Mouse (Mus musculus): ENCODE results near the gene Haus7. TPM values are rescaled to one million over a fixed set of nuclear protein-coding genes. Genes with fewer than 3 reads are reported as not detected.

The Haus7 gene
- polyA plus RNA-seq, 1 experiment: 9.3 TPM

DNA sequence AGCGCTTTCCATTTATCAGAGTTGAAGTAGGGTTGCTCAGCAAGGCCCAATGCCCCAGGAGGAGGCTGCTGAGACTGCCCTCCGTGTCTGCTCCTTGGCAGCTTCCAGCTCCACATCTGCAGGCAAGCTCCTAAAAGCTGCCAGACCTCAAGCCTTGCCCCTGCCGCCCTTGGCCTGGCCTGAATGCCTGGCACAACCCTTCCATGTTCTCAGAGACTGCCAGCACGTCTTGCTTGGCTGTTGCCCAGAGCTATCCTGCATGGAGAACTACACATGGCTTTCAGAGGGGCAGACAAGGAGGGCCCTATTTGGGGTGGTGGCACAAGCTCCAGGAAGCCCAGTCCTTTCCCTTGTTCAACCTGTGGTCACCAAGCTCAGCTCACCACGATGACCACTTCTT, 28.1 kb upstream of the Haus7 start:
- 66% methylated on average over 5 of the region's 5 CpGs for WGBS
- no peak for TF ChIP-seq POLR2A (IDR thresholded peaks at IDR 0.05; ENCODE audit: low read depth, low read length)
- no peak for TF ChIP-seq CTCF (IDR thresholded peaks at IDR 0.05; ENCODE audit: extremely low read depth, insufficient read length, insufficient replicate concordance, low read depth, low read length)
- no peaks in the 10 kb centered on the region for H3K4me1 ChIP-seq (ENCODE audit: control insufficient read depth, insufficient read depth, insufficient read length, low read length)
- no peak overlapping the region for H3K27ac ChIP-seq (ENCODE audit: insufficient read depth, low read depth, low read length)
- no peaks in the 10 kb centered on the region for H3K36me3 ChIP-seq (ENCODE audit: control insufficient read depth, insufficient read depth, low read length)
- no peak overlapping the region for H3K4me3 ChIP-seq (ENCODE audit: low read depth, low read length)
- no peaks in the 10 kb centered on the region for H3K27me3 ChIP-seq (ENCODE audit: control insufficient read depth, insufficient read depth, low read length)

DNA sequence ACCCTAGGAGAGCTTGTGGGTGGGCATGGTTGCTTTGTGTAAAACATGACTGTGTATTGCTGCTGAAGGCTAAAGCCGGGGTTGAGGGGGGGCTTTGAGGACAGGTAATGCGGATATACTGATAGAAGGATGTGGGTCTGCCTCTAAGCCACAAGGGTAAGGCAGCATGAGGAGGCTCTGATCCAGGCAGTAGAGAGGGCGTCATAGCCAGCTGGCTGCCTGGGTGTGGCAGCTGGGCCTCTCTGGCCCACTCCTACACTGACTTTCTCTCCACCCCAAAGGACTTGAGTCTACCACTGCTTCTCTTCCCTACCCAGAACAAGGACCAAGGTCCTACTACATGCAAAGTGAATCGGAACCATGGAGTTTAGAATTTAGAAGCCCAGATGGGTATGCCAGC, 26.0 kb upstream of the Haus7 start:
- Histone ChIP-seq H3K27ac (ENCODE audit: insufficient read depth, low read depth, low read length) (no peak overlapping the region), H3K36me3 (ENCODE audit: control insufficient read depth, insufficient read depth, low read length) (no peaks in the 10 kb centered on the region), H3K4me3 (ENCODE audit: low read depth, low read length) (peak overlapping the region; percentile 30; the same call in 1 of the 2 replicates), H3K4me1 (ENCODE audit: control insufficient read depth, insufficient read depth, insufficient read length, low read length) (no peaks in the 10 kb centered on the region), H3K27me3 (ENCODE audit: control insufficient read depth, insufficient read depth, low read length) (no peaks in the 10 kb centered on the region)
- no peak for TF ChIP-seq POLR2A (IDR thresholded peaks at IDR 0.05; ENCODE audit: low read depth, low read length)
- no peak for TF ChIP-seq CTCF (IDR thresholded peaks at IDR 0.05; ENCODE audit: extremely low read depth, insufficient read length, insufficient replicate concordance, low read depth, low read length)
- WGBS: 73% methylated on average over 4 of the region's 4 CpGs

DNA sequence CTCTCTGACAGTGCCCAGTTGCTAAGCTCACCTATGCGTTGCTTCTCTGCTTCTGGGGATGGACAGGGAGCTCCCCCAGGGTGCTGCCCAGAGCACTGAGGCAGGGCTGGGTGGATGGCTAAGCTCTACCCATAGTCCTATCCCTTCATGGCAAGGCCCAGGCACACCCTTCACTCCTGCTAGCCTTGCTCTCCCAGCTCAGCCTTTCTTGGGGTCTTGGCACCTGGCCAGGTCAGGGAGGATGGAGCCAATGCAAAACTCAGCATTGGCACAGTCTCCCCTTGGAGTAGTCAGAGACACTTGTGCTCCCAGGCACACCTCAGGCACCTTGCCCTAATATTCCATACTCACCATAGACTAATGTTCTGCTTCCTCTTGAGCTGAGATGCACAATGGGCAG, 25.2 kb upstream of the Haus7 start:
- H3K27me3 ChIP-seq (ENCODE audit: control insufficient read depth, insufficient read depth, low read length): no peaks in the 10 kb centered on the region
- no peaks in the 10 kb centered on the region for H3K4me1 ChIP-seq (ENCODE audit: control insufficient read depth, insufficient read depth, insufficient read length, low read length)
- H3K36me3 ChIP-seq (ENCODE audit: control insufficient read depth, insufficient read depth, low read length): no peaks in the 10 kb centered on the region
- 92% methylated on average over 1 of the region's 1 CpGs for WGBS
- TF ChIP-seq CTCF (IDR thresholded peaks at IDR 0.05; ENCODE audit: extremely low read depth, insufficient read length, insufficient replicate concordance, low read depth, low read length): no peak
- peak overlapping the region; percentile 50 for H3K4me3 ChIP-seq (ENCODE audit: low read depth, low read length)
- H3K27ac ChIP-seq (ENCODE audit: insufficient read depth, low read depth, low read length): peak overlapping the region; percentile 29

DNA sequence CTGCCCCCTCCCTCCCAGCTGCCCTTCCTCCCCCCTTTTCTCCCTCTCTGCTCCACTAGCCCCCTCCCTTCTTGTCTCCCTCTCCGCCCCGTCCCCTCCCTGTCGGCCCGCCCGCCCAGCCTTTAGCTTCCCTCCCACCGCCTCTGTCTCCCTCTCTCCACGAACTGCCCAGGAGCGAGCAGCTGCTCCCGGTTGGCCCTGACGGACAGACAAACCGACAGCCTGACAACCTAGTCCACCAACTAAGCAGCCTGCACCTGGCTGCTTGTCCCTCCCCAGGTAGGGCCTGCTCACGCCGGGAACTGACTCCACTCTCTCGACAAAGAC, 24.6 kb upstream of the Haus7 start, which contains the start of gene Bgn:
Bgn (plus strand) TSS at position 119 of the 327 bp plus-strand sequence.
- no peaks in the 10 kb centered on the region for H3K27me3 ChIP-seq (ENCODE audit: control insufficient read depth, insufficient read depth, low read length)
- no peaks in the 10 kb centered on the region for H3K36me3 ChIP-seq (ENCODE audit: control insufficient read depth, insufficient read depth, low read length)
- WGBS: 39% methylated on average over 14 of the region's 14 CpGs
- H3K4me3 ChIP-seq (ENCODE audit: low read depth, low read length): peak within 1 kb of the TSS; percentile 50
- peak within 1 kb of the TSS; percentile 29 for H3K27ac ChIP-seq (ENCODE audit: insufficient read depth, low read depth, low read length)
- H3K4me1 ChIP-seq (ENCODE audit: control insufficient read depth, insufficient read depth, insufficient read length, low read length): no peaks in the 10 kb centered on the region
- no peak for TF ChIP-seq CTCF (IDR thresholded peaks at IDR 0.05; ENCODE audit: extremely low read depth, insufficient read length, insufficient replicate concordance, low read depth, low read length)
- no peak; the same call in 1 of the 2 replicates for TF ChIP-seq POLR2A (IDR thresholded peaks at IDR 0.05; ENCODE audit: low read depth, low read length)

DNA sequence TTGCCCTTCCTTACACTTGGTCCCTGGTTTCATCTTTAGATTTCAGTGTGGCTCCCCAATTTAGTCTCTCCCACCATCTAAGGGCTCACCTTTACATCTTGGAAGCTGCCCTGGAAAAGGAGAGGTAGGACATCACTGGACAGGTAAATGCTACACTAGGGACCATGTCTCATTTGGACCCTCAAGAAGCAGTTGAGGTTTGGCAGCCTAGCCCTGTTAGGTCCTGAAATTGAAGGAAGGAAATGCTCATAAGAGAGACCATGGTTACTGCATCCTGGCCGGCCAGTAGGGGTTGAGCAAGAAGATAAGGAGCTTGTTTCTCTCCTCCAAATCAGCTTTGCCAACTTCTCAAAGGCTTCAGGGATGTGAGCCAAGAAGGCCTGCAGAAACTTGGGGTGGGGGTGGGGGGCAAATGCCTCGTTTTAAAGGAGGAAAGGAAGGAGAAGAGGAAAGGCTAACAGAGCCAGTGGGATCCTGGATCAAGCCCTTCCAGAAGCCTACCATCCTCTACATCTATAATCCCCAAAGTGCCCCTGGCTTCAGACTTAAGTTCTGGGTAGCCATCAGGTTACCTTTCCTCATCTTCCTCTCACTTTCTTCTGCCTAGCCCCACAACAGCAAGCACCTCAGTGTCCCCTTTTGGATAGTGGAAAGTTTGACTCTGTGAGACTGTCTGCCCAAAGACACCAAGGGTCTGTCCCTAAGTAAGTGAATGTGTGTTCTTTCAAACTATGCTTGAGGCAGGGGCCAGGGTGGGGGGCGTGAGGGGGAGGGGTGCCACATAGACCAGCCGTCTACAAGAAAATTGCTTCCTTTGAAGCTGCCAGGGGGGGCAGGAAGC, 24.0 kb upstream of the Haus7 start:
- TF ChIP-seq CTCF (IDR thresholded peaks at IDR 0.05; ENCODE audit: extremely low read depth, insufficient read length, insufficient replicate concordance, low read depth, low read length) (no peak), POLR2A (IDR thresholded peaks at IDR 0.05; ENCODE audit: low read depth, low read length) (no peak)
- Histone ChIP-seq H3K36me3 (ENCODE audit: control insufficient read depth, insufficient read depth, low read length) (no peaks in the 10 kb centered on the region), H3K27ac (ENCODE audit: insufficient read depth, low read depth, low read length) (no peak overlapping the region; the same call in 1 of the 2 replicates), H3K4me3 (ENCODE audit: low read depth, low read length) (no peak overlapping the region), H3K27me3 (ENCODE audit: control insufficient read depth, insufficient read depth, low read length) (no peaks in the 10 kb centered on the region), H3K4me1 (ENCODE audit: control insufficient read depth, insufficient read depth, insufficient read length, low read length) (no peaks in the 10 kb centered on the region)
- 52% methylated on average over 4 of the region's 4 CpGs for WGBS

DNA sequence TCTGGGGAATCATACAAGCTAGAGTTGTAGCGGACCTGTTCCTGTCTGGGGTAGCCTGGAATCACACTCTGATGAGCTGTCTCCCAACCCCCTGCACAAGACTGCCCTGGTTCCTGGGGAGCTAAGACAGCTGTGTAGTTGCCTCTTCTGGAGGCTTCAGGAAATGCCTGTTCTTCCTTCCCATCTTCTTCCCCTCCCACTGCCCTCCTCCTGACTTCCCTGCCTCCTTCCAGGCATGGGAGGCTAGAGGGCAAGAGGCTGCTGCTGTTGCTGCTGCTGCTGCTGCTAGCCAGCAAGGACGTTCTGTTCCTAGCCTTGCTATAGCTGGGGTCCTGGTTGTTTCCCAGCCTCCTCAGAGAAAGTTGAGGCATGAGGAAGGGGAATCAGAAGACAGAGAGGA, 21.5 kb upstream of the Haus7 start:
- Histone ChIP-seq H3K4me1 (ENCODE audit: control insufficient read depth, insufficient read depth, insufficient read length, low read length) (peaks cover 4% of the 10 kb centered on the region; the same call in 1 of the 2 replicates), H3K27ac (ENCODE audit: insufficient read depth, low read depth, low read length) (peak overlapping the region; percentile 65; the same call in 1 of the 2 replicates), H3K27me3 (ENCODE audit: control insufficient read depth, insufficient read depth, low read length) (no peaks in the 10 kb centered on the region), H3K36me3 (ENCODE audit: control insufficient read depth, insufficient read depth, low read length) (no peaks in the 10 kb centered on the region), H3K4me3 (ENCODE audit: low read depth, low read length) (no peak overlapping the region)
- 54% methylated on average over 2 of the region's 2 CpGs for WGBS
- TF ChIP-seq CTCF (IDR thresholded peaks at IDR 0.05; ENCODE audit: extremely low read depth, insufficient read length, insufficient replicate concordance, low read depth, low read length) (no peak), POLR2A (IDR thresholded peaks at IDR 0.05; ENCODE audit: low read depth, low read length) (no peak)

DNA sequence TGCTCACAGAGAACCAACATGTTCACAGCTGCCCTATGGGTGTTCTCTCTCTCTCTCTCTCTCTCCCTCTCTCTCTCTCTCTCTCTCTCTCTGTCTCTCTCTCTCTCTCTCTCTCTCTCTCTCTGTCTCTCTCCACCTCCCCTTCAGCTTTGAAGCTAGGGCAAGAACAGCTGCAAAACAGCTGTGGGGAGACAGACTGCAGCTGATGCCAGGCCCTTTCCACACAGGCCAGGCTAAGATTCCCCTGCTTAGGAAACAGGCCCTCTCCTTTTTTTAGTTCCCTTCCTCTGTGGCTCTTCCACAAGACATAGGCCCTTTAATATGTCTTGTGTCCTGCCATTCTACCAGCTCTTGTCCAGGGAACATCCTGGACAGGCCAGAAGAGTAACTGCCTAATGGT, 20.8 kb upstream of the Haus7 start:
- Histone ChIP-seq H3K4me3 (ENCODE audit: low read depth, low read length) (no peak overlapping the region), H3K27me3 (ENCODE audit: control insufficient read depth, insufficient read depth, low read length) (no peaks in the 10 kb centered on the region), H3K36me3 (ENCODE audit: control insufficient read depth, insufficient read depth, low read length) (no peaks in the 10 kb centered on the region), H3K4me1 (ENCODE audit: control insufficient read depth, insufficient read depth, insufficient read length, low read length) (peaks cover 4% of the 10 kb centered on the region; the same call in 1 of the 2 replicates), H3K27ac (ENCODE audit: insufficient read depth, low read depth, low read length) (0 out of 2 replicates have a peak overlapping the region, but pooled peaks have one; percentile 15)
- TF ChIP-seq CTCF (IDR thresholded peaks at IDR 0.05; ENCODE audit: extremely low read depth, insufficient read length, insufficient replicate concordance, low read depth, low read length) (no peak), POLR2A (IDR thresholded peaks at IDR 0.05; ENCODE audit: low read depth, low read length) (no peak)

All from small intestine, adult 2 months (tissue).